Mouse (Mus musculus): Measurements from ENCODE around the gene Crebzf.

DNA sequence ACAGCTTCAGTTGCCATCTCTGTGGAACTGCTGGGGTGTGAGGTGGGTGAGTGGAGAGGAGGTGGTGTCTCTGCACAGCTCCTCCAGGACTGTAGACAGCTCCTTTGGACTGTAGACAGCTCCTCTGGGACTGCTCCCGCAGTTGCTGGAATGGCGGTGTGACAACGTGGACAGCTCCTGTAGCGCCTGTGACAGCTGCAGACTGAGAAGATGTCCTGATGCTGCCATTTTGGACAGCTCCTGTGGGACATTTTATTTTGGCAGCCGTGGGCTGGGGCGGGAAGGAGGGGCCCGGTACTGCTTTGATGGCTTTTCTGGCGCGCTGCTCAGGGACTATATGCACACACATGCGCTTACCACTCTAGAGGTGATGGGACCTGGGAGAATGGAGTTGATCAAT, 17.8 kb downstream of the Crebzf start:
- TF ChIP-seq TAL1 (conservative IDR thresholded peaks at IDR 0.05; ENCODE audit: low read depth, low read length) (no peak), CTCF (IDR thresholded peaks at IDR 0.05; ENCODE audit: low read depth, low read length) (no peak), GATA1 (IDR thresholded peaks at IDR 0.05; ENCODE audit: borderline replicate concordance, low read length) (no peak), GATA2 (IDR thresholded peaks at IDR 0.05; ENCODE audit: borderline replicate concordance, low read depth, low read length) (no peak), POLR2AphosphoS5 (IDR thresholded peaks at IDR 0.05; ENCODE audit: insufficient replicate concordance, low read depth, low read length) (no peak)

Measured in G1E (cell line).